8 mouse cellular contexts compared by ENCODE assay signal in genomic region chr12:108274313-108274595, GRCm38 (mm10). TPM values are rescaled to one million over a fixed set of nuclear protein-coding genes. Genes with fewer than 3 reads are reported as not detected.
DNase-seq lines count a peak whose midpoint lies in the region; ATAC-seq lines count a peak whose summit lies in the region.

No protein-coding gene starts in this region.

- DNase-seq in adrenal gland, postnatal 10 days, result peak; percentile 30
- DNase-seq in adrenal gland, postnatal 14 days, result no peak
- DNase-seq in lung, postnatal 4 days, result no peak
- DNase-seq in kidney, postnatal 4 days, result peak; percentile 22 to 53

- 0% methylated on average over 34 of the region's 35 CpGs for WGBS in lung, embryonic 16.5 days
- WGBS in neural tube, embryonic 15.5 days, result 0% methylated on average over 35 of the region's 35 CpGs

- peak overlapping the region; percentile 81 for H3K9ac ChIP-seq in lung, embryonic 16.5 days (ENCODE audit: low read length)
- peak overlapping the region; percentile 82 for H3K9ac ChIP-seq in neural tube, embryonic 15.5 days (replicated peaks)

- no peaks in the 10 kb centered on the region for H3K36me3 ChIP-seq in lung, embryonic 16.5 days (ENCODE audit: control insufficient read depth, insufficient read depth, low read length)
- H3K36me3 ChIP-seq in neural tube, embryonic 15.5 days, result no peaks in the 10 kb centered on the region

- H3K4me3 ChIP-seq in lung, embryonic 16.5 days (ENCODE audit: low read length), result peak overlapping the region; percentile 68
- peak overlapping the region; percentile 86 for H3K4me3 ChIP-seq in neural tube, embryonic 15.5 days (replicated peaks)

- no peak overlapping the region for H3K27ac ChIP-seq in lung, embryonic 16.5 days (ENCODE audit: low read length)
- H3K27ac ChIP-seq in neural tube, embryonic 15.5 days (replicated peaks), result peak overlapping the region; percentile 94

- ATAC-seq in lung, embryonic 16.5 days (ENCODE audit: low read depth), result no peak
- no peak for ATAC-seq in neural tube, embryonic 15.5 days (ENCODE audit: low FRiP score)
- no peak for ATAC-seq in frontal cortex, adult (ENCODE audit: low TSS enrichment)
- ATAC-seq in megakaryocyte progenitor cell, adult 5-6 weeks (replicated peaks; ENCODE audit: poor library complexity), result no peak

- H3K9me3 ChIP-seq in lung, embryonic 16.5 days (ENCODE audit: control insufficient read depth, low read length), result no peaks in the 10 kb centered on the region
- no peaks in the 10 kb centered on the region for H3K9me3 ChIP-seq in neural tube, embryonic 15.5 days (replicated peaks)

- H3K4me2 ChIP-seq in lung, embryonic 16.5 days (ENCODE audit: low read depth, low read length), result peak overlapping the region; percentile 93
- peak overlapping the region; percentile 95 for H3K4me2 ChIP-seq in neural tube, embryonic 15.5 days

- H3K27me3 ChIP-seq in lung, embryonic 16.5 days (ENCODE audit: control insufficient read depth, insufficient read depth, low read depth, low read length), result peaks cover 2% of the 10 kb centered on the region; the same call in 1 of the 2 replicates
- no peaks in the 10 kb centered on the region for H3K27me3 ChIP-seq in neural tube, embryonic 15.5 days (replicated peaks)

- peaks cover 54% of the 10 kb centered on the region for H3K4me1 ChIP-seq in lung, embryonic 16.5 days (replicated peaks; ENCODE audit: control insufficient read depth, insufficient read depth, low read length)
- H3K4me1 ChIP-seq in neural tube, embryonic 15.5 days, result peaks cover 82% of the 10 kb centered on the region

RNA-seq across cellular contexts. Expression of gene Ccdc85c, which starts 1.0 kb away (rescaled TPM):
- 10 to 100 TPM; 19.8 to 22.1 TPM for total RNA-seq in adrenal gland, postnatal 10 days (2021)
- total RNA-seq in adrenal gland, postnatal 14 days (2021), result 21.6 and 23.0 TPM in 2 replicates
- polyA plus RNA-seq in lung, embryonic 16.5 days (2015; fragmentation: Nextera tagmentation; extraction: Ambion mirVana), result 4.6 and 5.5 TPM in 2 replicates
- 10.5 and 11.9 TPM in 2 replicates for polyA plus RNA-seq in neural tube, embryonic 15.5 days (2015; fragmentation: Nextera tagmentation; extraction: Ambion mirVana)
- 0.39 and 0.64 TPM in 2 replicates for total RNA-seq in megakaryocyte progenitor cell, adult 5-6 weeks (2015)
- 0.46 and 1.6 TPM in 2 replicates for total RNA-seq in megakaryocyte progenitor cell, adult 5-6 weeks (2017)

RNA-seq across cellular contexts. Expression of gene Hhipl1, which starts 31.8 kb away (rescaled TPM):
- total RNA-seq in adrenal gland, postnatal 10 days (2021), result 1 to 10 TPM in 1 of 2 experiments, under 1 TPM in 1; 0.96 to 1.1 TPM
- total RNA-seq in adrenal gland, postnatal 14 days (2021), result 0.67 and 0.79 TPM in 2 replicates
- 0.88 and 0.91 TPM in 2 replicates for polyA plus RNA-seq in lung, embryonic 16.5 days (2015; fragmentation: Nextera tagmentation; extraction: Ambion mirVana)
- polyA plus RNA-seq in neural tube, embryonic 15.5 days (2015; fragmentation: Nextera tagmentation; extraction: Ambion mirVana), result 2.7 and 3.2 TPM in 2 replicates
- total RNA-seq in megakaryocyte progenitor cell, adult 5-6 weeks (2015), result not detected in 2 replicates
- not detected in 2 replicates for total RNA-seq in megakaryocyte progenitor cell, adult 5-6 weeks (2017)

RNA-seq across cellular contexts. Expression of gene Cyp46a1, which starts 59.9 kb away (rescaled TPM):
- 1 to 10 TPM; 1.6 to 2.2 TPM for total RNA-seq in adrenal gland, postnatal 10 days (2021)
- total RNA-seq in adrenal gland, postnatal 14 days (2021), result 1.7 and 2.0 TPM in 2 replicates
- polyA plus RNA-seq in lung, embryonic 16.5 days (2015; fragmentation: Nextera tagmentation; extraction: Ambion mirVana), result 6.5 and 7.4 TPM in 2 replicates
- polyA plus RNA-seq in neural tube, embryonic 15.5 days (2015; fragmentation: Nextera tagmentation; extraction: Ambion mirVana), result 29.5 and 33.2 TPM in 2 replicates
- total RNA-seq in megakaryocyte progenitor cell, adult 5-6 weeks (2015), result 0.10 and 0.51 TPM in 2 replicates
- not detected in 2 replicates for total RNA-seq in megakaryocyte progenitor cell, adult 5-6 weeks (2017)

Comparison
In these comparisons a context has a peak if more than half of its experiments do, and no peak if none do; other contexts are left out.
1. DNase-seq: peak in adrenal gland, postnatal 10 days (single experiment) and kidney, postnatal 4 days (2 of 2); none in adrenal gland, postnatal 14 days (single experiment) and lung, postnatal 4 days (0 of 2).